Mouse (Mus musculus): ENCODE measurements around the gene Sdcbp2.

DNA sequence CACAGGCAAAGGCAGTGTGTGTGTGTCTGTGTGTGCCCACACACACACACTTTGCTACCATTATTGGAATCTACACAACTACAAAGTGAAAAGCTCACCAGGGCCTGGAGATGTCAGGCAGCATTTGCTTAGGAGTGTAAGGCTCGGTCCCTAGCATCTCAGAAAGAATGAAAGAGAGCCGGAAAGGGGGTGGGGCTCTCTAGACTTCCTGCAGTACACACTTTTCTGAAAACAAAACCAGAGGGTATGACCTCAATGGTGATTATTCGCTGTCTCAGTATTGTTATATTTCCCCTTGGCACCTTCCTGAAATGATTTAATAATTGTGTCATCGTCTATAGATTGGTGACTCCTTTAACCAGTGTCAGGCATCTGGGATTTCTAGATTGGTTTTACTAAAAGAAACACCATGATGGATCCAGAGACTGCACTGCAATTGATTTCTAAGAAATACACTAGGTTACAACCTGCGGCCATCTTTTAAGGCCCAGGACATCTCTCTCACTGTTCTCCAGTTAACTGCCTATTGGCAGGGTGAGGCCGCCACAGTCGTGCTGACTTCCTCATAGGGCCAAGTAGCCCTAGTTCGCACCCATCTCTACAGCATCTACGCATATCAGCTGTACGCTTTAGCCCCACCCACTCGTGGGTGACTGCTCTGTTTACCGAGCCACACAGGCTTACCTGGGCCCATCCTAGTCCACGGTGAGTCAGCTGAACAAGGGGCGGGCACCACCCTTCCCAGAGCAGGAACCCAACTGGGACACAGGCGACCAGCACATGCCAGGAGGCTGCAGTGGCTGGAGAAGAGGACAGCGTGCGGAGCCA, at the start of gene Sdcbp2:
- TF ChIP-seq CTCF (IDR thresholded peaks at IDR 0.05; ENCODE audit: low read depth, low read length), result no peak
- no peak for TF ChIP-seq POLR2A (IDR thresholded peaks at IDR 0.05; ENCODE audit: borderline replicate concordance, low read depth, low read length)

All from bone marrow macrophage, adult 2 months (primary cell).